Mouse (Mus musculus): ENCODE results near the gene Ace2. TPM values are rescaled to one million over a fixed set of nuclear protein-coding genes. Genes with fewer than 3 reads are reported as not detected.
A peak's percentile ranks its signal among the peaks of the same experiment; 100 is the strongest.

Ace2 gene
- total RNA-seq (2021) = 10 to 100 TPM; 25.7 to 29.8 TPM
- long read RNA-seq, experiment 1, transcript Ace2-201 (18 exons, 3,422 nt) = major isoform, 30 of 40 reads
- long read RNA-seq, experiment 1, partial matches to known transcripts = 9 of 40 reads
- long read RNA-seq, experiment 1, other reads (novel, unspliced or antisense) = 1 of 40 reads
- long read RNA-seq, experiment 2, transcript Ace2-201 (18 exons, 3,422 nt) = major isoform, 10 of 17 reads
- long read RNA-seq, experiment 2, partial matches to known transcripts = 6 of 17 reads
- long read RNA-seq, experiment 2, other reads (novel, unspliced or antisense) = 1 of 17 reads

- no peak for DNase-seq
Observed at GRCm38 (mm10) chrX:164139032-164139431, at the start of gene Ace2. TSS of gene Ace2 (plus strand) at chrX:164139332.

- DNase-seq = no peak
Observed at GRCm38 (mm10) chrX:164089916-164090315, 49.2 kb upstream of the Ace2 start.

- no peak for DNase-seq
Observed at GRCm38 (mm10) chrX:164092300-164093169, 46.6 kb upstream of the Ace2 start.

GRCm38 (mm10) chrX:164093435-164093834 is 45.7 kb upstream of the Ace2 start:
- no peak for DNase-seq

- no peak for DNase-seq
Observed at GRCm38 (mm10) chrX:164095838-164096237, 43.3 kb upstream of the Ace2 start.

- DNase-seq = no peak
Observed at GRCm38 (mm10) chrX:164101483-164101882, 37.6 kb upstream of the Ace2 start.

- DNase-seq = no peak
Observed at GRCm38 (mm10) chrX:164102198-164102597, 36.9 kb upstream of the Ace2 start.

- no peak for DNase-seq
Observed at GRCm38 (mm10) chrX:164102656-164103055, 36.5 kb upstream of the Ace2 start.

- no peak for DNase-seq
Observed at GRCm38 (mm10) chrX:164111146-164111545, 28.0 kb upstream of the Ace2 start.

- DNase-seq = no peak
Observed at GRCm38 (mm10) chrX:164113744-164114143, 25.4 kb upstream of the Ace2 start.

GRCm38 (mm10) chrX:164123942-164124341 is 15.2 kb upstream of the Ace2 start:
- DNase-seq = no peak

- peak; percentile 12 for DNase-seq
Observed at GRCm38 (mm10) chrX:164133531-164133930, 5.6 kb upstream of the Ace2 start.

GRCm38 (mm10) chrX:164135304-164135818 is 3.8 kb upstream of the Ace2 start:
- no peak for DNase-seq

GRCm38 (mm10) chrX:164145463-164146250 is 6.5 kb downstream of the Ace2 start:
- DNase-seq = peak; percentile 16

GRCm38 (mm10) chrX:164152703-164153102 is 13.6 kb downstream of the Ace2 start:
- peak; percentile 48 for DNase-seq

- DNase-seq = no peak
Observed at GRCm38 (mm10) chrX:164153606-164154005, 14.5 kb downstream of the Ace2 start.

GRCm38 (mm10) chrX:164154594-164154993 is 15.5 kb downstream of the Ace2 start:
- no peak for DNase-seq

GRCm38 (mm10) chrX:164164681-164165080 is 25.5 kb downstream of the Ace2 start:
- no peak for DNase-seq

- DNase-seq = no peak
Observed at GRCm38 (mm10) chrX:164171034-164171433, 31.9 kb downstream of the Ace2 start.

GRCm38 (mm10) chrX:164173880-164174279 is 34.7 kb downstream of the Ace2 start:
- DNase-seq = no peak

- DNase-seq = no peak
Observed at GRCm38 (mm10) chrX:164175311-164175710, 36.2 kb downstream of the Ace2 start.

- DNase-seq = no peak
Observed at GRCm38 (mm10) chrX:164175780-164176179, 36.6 kb downstream of the Ace2 start.
